Mouse (Mus musculus) myocyte (in vitro differentiated cells): ENCODE measurements around the gene Arhgap10. TPM values are rescaled to one million over a fixed set of nuclear protein-coding genes. Genes with fewer than 3 reads are reported as not detected.

Source experiments
- H3K27me3 ChIP-seq: one replicate; pipeline ENCODE4 v1.6.1; 2011; ENCODE audit not compliant: control insufficient read depth, insufficient read depth, insufficient read length
- H3K36me3 ChIP-seq: one replicate; pipeline ENCODE4 v1.6.1; 2011; ENCODE audit not compliant: control insufficient read depth, insufficient read depth
- H3K4me2 ChIP-seq: one replicate; pipeline ENCODE4 v1.6.1; 2011; ENCODE audit warnings: low read depth, control low read depth
- H3K4me3 ChIP-seq: one replicate; pipeline ENCODE4 v1.5.1; 2011; ENCODE audit warnings: mild to moderate bottlenecking, control low read depth, moderate library complexity
- H3K79me2 ChIP-seq: one replicate; pipeline ENCODE4 v1.6.1; 2011; ENCODE audit not compliant: control insufficient read depth, insufficient read depth
- H3ac ChIP-seq: one replicate; pipeline ENCODE4 v1.6.1; 2011; ENCODE audit not compliant: control insufficient read depth, insufficient read length
- CEBPB ChIP-seq: IDR thresholded peaks from 2 replicates; pipeline ENCODE4 v1.6.1; 2011; ENCODE audit warnings: mild to moderate bottlenecking, moderate library complexity; ENCODE audit not compliant: poor library complexity, insufficient read depth, severe bottlenecking
- E2F4 ChIP-seq: IDR thresholded peaks from one replicate; pipeline ENCODE4 v1.6.1; 2011; ENCODE audit warnings: mild to moderate bottlenecking, control low read depth, moderate library complexity; ENCODE audit not compliant: insufficient read depth
- MAX ChIP-seq: IDR thresholded peaks from one replicate; pipeline ENCODE4 v1.6.1; 2011; ENCODE audit warnings: low read depth, mild to moderate bottlenecking, control low read depth
- MYOD1 ChIP-seq, 3 experiments: IDR thresholded peaks; one replicate each; pipeline ENCODE4 v1.6.1; 2011; ENCODE audit warnings: control low read depth in 2 of 3, low read depth in 2 of 3, mild to moderate bottlenecking in 2 of 3, moderate library complexity in 1 of 3; ENCODE audit not compliant: insufficient read length in 2 of 3, control insufficient read depth in 1 of 3
- MYOG ChIP-seq, 3 experiments: IDR thresholded peaks; one replicate each; pipeline ENCODE4 v1.6.1; 2011; ENCODE audit warnings: control low read depth in 2 of 3, low read depth in 2 of 3, mild to moderate bottlenecking in 2 of 3; ENCODE audit not compliant: insufficient read length in 2 of 3, control insufficient read depth in 1 of 3, insufficient read depth in 1 of 3
- POLR2A ChIP-seq: IDR thresholded peaks from one replicate; pipeline ENCODE4 v1.6.1; 2011; ENCODE audit warnings: low read depth, mild to moderate bottlenecking, control low read depth, moderate library complexity; ENCODE audit not compliant: insufficient read length
- POLR2AphosphoS2 ChIP-seq: IDR thresholded peaks from one replicate; pipeline ENCODE4 v1.6.1; 2011; ENCODE audit warnings: low read depth, control low read depth; ENCODE audit not compliant: insufficient read length
- REST ChIP-seq: IDR thresholded peaks from one replicate; pipeline ENCODE4 v1.6.1; 2011; ENCODE audit warnings: mild to moderate bottlenecking, control low read depth, moderate library complexity; ENCODE audit not compliant: insufficient read depth, insufficient read length
- SRF ChIP-seq: IDR thresholded peaks from one replicate; pipeline ENCODE4 v1.6.1; 2011; ENCODE audit warnings: low read depth; ENCODE audit not compliant: control insufficient read depth, insufficient read length
- TCF12 ChIP-seq: IDR thresholded peaks from one replicate; pipeline ENCODE4 v1.6.1; 2011; ENCODE audit warnings: mild to moderate bottlenecking, control low read depth; ENCODE audit not compliant: poor library complexity, insufficient read depth, severe bottlenecking
- TCF3 ChIP-seq: IDR thresholded peaks from one replicate; pipeline ENCODE4 v1.6.1; 2011; ENCODE audit warnings: low read depth, control low read depth; ENCODE audit not compliant: insufficient read length
- USF1 ChIP-seq: IDR thresholded peaks from one replicate; pipeline ENCODE4 v1.6.1; 2011; ENCODE audit warnings: low read depth, mild to moderate bottlenecking, control low read depth, moderate library complexity
- polyA plus RNA-seq: library from polyadenylated mRNA; unstranded; fragments of >200 nt; fragmentation: generic; extraction: Trizol; gene quantifications from one replicate; pipeline ENCODE4 v1.2.1, GENCODE M21; 2012; ENCODE audit warnings: missing spikeins

Arhgap10 gene
- polyA plus RNA-seq, 1 experiment = 18.1 TPM

- Histone ChIP-seq H3K27me3 (no peaks in the 10 kb centered on the region), H3K79me2 (peaks cover 87% of the 10 kb centered on the region), H3ac (no peak overlapping the region), H3K36me3 (no peaks in the 10 kb centered on the region), H3K4me2 (no peak overlapping the region), H3K4me3 (no peak overlapping the region)
- TF ChIP-seq USF1 (no peak), SRF (no peak), MYOD1 (IDR thresholded peaks at IDR 0.05; ENCODE audit: control insufficient read depth in 1 of 3, insufficient read length in 2 of 3, low read depth in 2 of 3) (peak in 1 of 3 experiments; percentile 16), POLR2A (no peak), TCF3 (no peak), REST (no peak), MAX (no peak), MYOG (IDR thresholded peaks at IDR 0.05; ENCODE audit: control insufficient read depth in 1 of 3, insufficient read depth in 1 of 3, insufficient read length in 2 of 3, low read depth in 2 of 3) (no peak), TCF12 (no peak)
Measured at GRCm38 (mm10) chr8:77511750-77512493, 5.8 kb downstream of the Arhgap10 start.

- Histone ChIP-seq H3K36me3 (no peaks in the 10 kb centered on the region), H3K4me2 (peak overlapping the region; percentile 27), H3K79me2 (peaks cover 85% of the 10 kb centered on the region), H3K4me3 (no peak overlapping the region), H3ac (no peak overlapping the region), H3K27me3 (no peaks in the 10 kb centered on the region)
- TF ChIP-seq MYOD1 (IDR thresholded peaks at IDR 0.05; ENCODE audit: control insufficient read depth in 1 of 3, insufficient read length in 2 of 3, low read depth in 2 of 3) (peak in 2 of 3 experiments; percentile 59 to 67), MAX (no peak), USF1 (no peak), REST (no peak), POLR2A (no peak), CEBPB (no peak), SRF (no peak), TCF12 (no peak), POLR2AphosphoS2 (no peak), TCF3 (no peak), MYOG (IDR thresholded peaks at IDR 0.05; ENCODE audit: control insufficient read depth in 1 of 3, insufficient read depth in 1 of 3, insufficient read length in 2 of 3, low read depth in 2 of 3) (peak; percentile 42 to 73 (median 44)), E2F4 (no peak)
Measured at GRCm38 (mm10) chr8:77510426-77510825, 7.3 kb downstream of the Arhgap10 start.

- Histone ChIP-seq H3K36me3 (no peaks in the 10 kb centered on the region), H3K79me2 (peaks cover 82% of the 10 kb centered on the region), H3K27me3 (no peaks in the 10 kb centered on the region), H3K4me3 (no peak overlapping the region), H3K4me2 (no peak overlapping the region), H3ac (no peak overlapping the region)
- TF ChIP-seq POLR2A = no peak
- no peak for TF ChIP-seq CEBPB
- no peak for TF ChIP-seq MAX
- no peak for TF ChIP-seq POLR2AphosphoS2
- TF ChIP-seq E2F4 = no peak
- no peak for TF ChIP-seq USF1
- TF ChIP-seq TCF3 = no peak
- TF ChIP-seq MYOG (IDR thresholded peaks at IDR 0.05; ENCODE audit: control insufficient read depth in 1 of 3, insufficient read depth in 1 of 3, insufficient read length in 2 of 3, low read depth in 2 of 3) = no peak
- no peak for TF ChIP-seq SRF
- TF ChIP-seq REST = no peak
- no peak for TF ChIP-seq MYOD1 (IDR thresholded peaks at IDR 0.05; ENCODE audit: control insufficient read depth in 1 of 3, insufficient read length in 2 of 3, low read depth in 2 of 3)
- TF ChIP-seq TCF12 = no peak
Measured at GRCm38 (mm10) chr8:77509044-77509443, 8.7 kb downstream of the Arhgap10 start.

DNA sequence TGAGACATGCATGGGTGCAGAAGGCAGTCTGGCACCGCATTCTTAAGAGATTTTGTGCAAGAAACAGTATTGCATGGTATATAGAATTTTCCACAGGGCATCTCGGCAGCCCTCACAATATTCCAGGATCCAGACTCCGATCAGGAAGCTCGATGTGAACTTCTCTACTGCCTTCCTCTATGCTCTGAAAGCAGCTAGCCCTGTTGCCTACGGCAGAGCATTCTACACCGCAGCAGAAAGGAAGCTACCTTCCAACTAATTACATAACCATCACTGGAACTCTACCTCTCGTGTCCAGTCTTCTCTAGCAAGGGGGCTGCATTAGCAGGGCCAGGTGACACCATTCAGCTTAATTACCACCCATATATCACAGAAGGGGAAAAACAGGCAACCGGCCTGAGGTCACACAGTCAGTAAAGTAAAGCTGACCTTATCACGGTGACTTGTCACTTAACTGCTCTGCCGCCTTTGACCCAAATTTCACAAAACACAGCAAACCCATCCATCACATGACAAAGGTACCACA lies 10.2 kb downstream of the Arhgap10 start:
- H3K4me2 ChIP-seq = no peak overlapping the region

More for the DNA sequence above, 10.2 kb downstream of the Arhgap10 start:
- TF ChIP-seq MAX (no peak), E2F4 (no peak), POLR2A (no peak), USF1 (no peak), CEBPB (no peak), POLR2AphosphoS2 (no peak), REST (no peak), TCF12 (no peak), SRF (no peak), MYOD1 (IDR thresholded peaks at IDR 0.05; ENCODE audit: control insufficient read depth in 1 of 3, insufficient read length in 2 of 3, low read depth in 2 of 3) (no peak)
- Histone ChIP-seq H3K36me3 (no peaks in the 10 kb centered on the region), H3K27me3 (no peaks in the 10 kb centered on the region), H3K4me3 (no peak overlapping the region), H3K79me2 (peaks cover 72% of the 10 kb centered on the region), H3ac (no peak overlapping the region)
